Comparison of ENCODE assay signal across 15 mouse cellular contexts in genomic region chr5:64867124-64867523, GRCm38 (mm10).
DNase-seq lines count a peak whose midpoint lies in the region; ATAC-seq and TF ChIP-seq lines count a peak whose summit lies in the region.
"Had no signal": no experiment of that assay in that cellular context is flagged by ENCODE, and none has a peak within 500 bp of the region (broad histone marks: within the 10 kb centered on the region; RNA-seq: fewer than 3 reads in every experiment).

No protein-coding gene starts in this region.

- WGBS in lung, postnatal 0 days: 27% methylated on average over 9 of the region's 9 CpGs

- no peaks in the 10 kb centered on the region for H3K36me3 ChIP-seq in lung, postnatal 0 days (ENCODE audit: insufficient read depth, low read length)
- no peaks in the 10 kb centered on the region for H3K36me3 ChIP-seq in myocyte (ENCODE audit: control insufficient read depth, insufficient read depth)
- H3K36me3 ChIP-seq: embryonic facial prominence, embryonic 10.5 days; forebrain, embryonic 12.5 days; G1E; heart, embryonic 12.5 days; hindbrain, embryonic 12.5 days; limb, embryonic 10.5 days; midbrain, embryonic 10.5 days had no signal

- no peak for ATAC-seq in lung, postnatal 0 days

- no peaks in the 10 kb centered on the region for H3K9me3 ChIP-seq in lung, postnatal 0 days (ENCODE audit: low read length)
- H3K9me3 ChIP-seq: G1E; limb, embryonic 10.5 days had no signal

- peak; percentile 69 to 78 for DNase-seq in adrenal gland, adult (ENCODE audit: inconsistent age in 2 of 2, low spot score in 1 of 2)
- no peak for DNase-seq in adrenal gland, postnatal 4 days (ENCODE audit: low spot score in 2 of 2)
- peak; percentile 6 for DNase-seq in lung, postnatal 0 days (ENCODE audit: low spot score)
- DNase-seq in lung, postnatal 25 days (ENCODE audit: low spot score): no peak
- peak; percentile 20 for DNase-seq in adrenal gland, postnatal 10 days
- DNase-seq in layer of hippocampus, adult 2 months (ENCODE audit: low spot score in 2 of 2): no peak
- DNase-seq in heart, adult 8-10 months (ENCODE audit: low spot score): no peak

- TF ChIP-seq POLR2A in myocyte (IDR thresholded peaks at IDR 0.05; ENCODE audit: insufficient read length, low read depth): no peak

- H3K4me2 ChIP-seq in lung, postnatal 0 days (replicated peaks; ENCODE audit: low read depth, low read length): no peak overlapping the region
- peak overlapping the region; percentile 90 for H3K4me2 ChIP-seq in myocyte (ENCODE audit: low read depth)
- H3K4me2 ChIP-seq: forebrain, embryonic 12.5 days; heart, embryonic 12.5 days; hindbrain, embryonic 12.5 days had no signal

- H3K27me3 ChIP-seq in lung, postnatal 0 days (replicated peaks; ENCODE audit: insufficient read depth, low read length): no peaks in the 10 kb centered on the region
- H3K27me3 ChIP-seq in myocyte (ENCODE audit: control insufficient read depth, insufficient read depth, insufficient read length): no peaks in the 10 kb centered on the region
- H3K27me3 ChIP-seq: forebrain, embryonic 12.5 days; heart, embryonic 12.5 days; hindbrain, embryonic 12.5 days had no signal

- no peak overlapping the region for H3K9ac ChIP-seq in lung, postnatal 0 days (replicated peaks; ENCODE audit: low read depth)
- H3K9ac ChIP-seq: forebrain, embryonic 12.5 days; heart, embryonic 12.5 days; hindbrain, embryonic 12.5 days had no signal

- H3K4me3 ChIP-seq in lung, postnatal 0 days (ENCODE audit: low read depth, low read length): no peak overlapping the region
- H3K4me3 ChIP-seq in myocyte: no peak overlapping the region
- no peak overlapping the region for H3K4me3 ChIP-seq in layer of hippocampus, adult 2 months
- H3K4me3 ChIP-seq: embryonic facial prominence, embryonic 10.5 days; forebrain, embryonic 12.5 days; heart, embryonic 12.5 days; hindbrain, embryonic 12.5 days; limb, embryonic 10.5 days; midbrain, embryonic 10.5 days had no signal

- no peaks in the 10 kb centered on the region for H3K79me2 ChIP-seq in myocyte (ENCODE audit: control insufficient read depth, insufficient read depth)

- TF ChIP-seq CTCF in lung, postnatal 0 days (IDR thresholded peaks at IDR 0.05): no peak
- no peak for TF ChIP-seq CTCF in layer of hippocampus, adult 2 months (conservative IDR thresholded peaks at IDR 0.05)

- no peak overlapping the region for H3ac ChIP-seq in myocyte (ENCODE audit: control insufficient read depth, insufficient read length)

- peaks cover 21% of the 10 kb centered on the region for H3K4me1 ChIP-seq in lung, postnatal 0 days (ENCODE audit: insufficient read depth, low read depth, low read length)

- no peak overlapping the region for H3K27ac ChIP-seq in lung, postnatal 0 days (ENCODE audit: low read length)
- no peak overlapping the region for H3K27ac ChIP-seq in layer of hippocampus, adult 2 months
- H3K27ac ChIP-seq: forebrain, embryonic 12.5 days; hindbrain, embryonic 12.5 days had no signal

- TF ChIP-seq EP300 in lung, postnatal 0 days (IDR thresholded peaks at IDR 0.05): no peak

TF ChIP-seq in myocyte, 11 proteins besides CTCF, POLR2A, EP300 and RAD21:
- TF ChIP-seq MYOG (IDR thresholded peaks at IDR 0.05; ENCODE audit: control insufficient read depth in 1 of 3, insufficient read depth in 1 of 3, insufficient read length in 2 of 3, low read depth in 2 of 3) (no peak), USF1 (IDR thresholded peaks at IDR 0.05; ENCODE audit: low read depth) (no peak), E2F4 (IDR thresholded peaks at IDR 0.05; ENCODE audit: insufficient read depth) (no peak), REST (IDR thresholded peaks at IDR 0.05; ENCODE audit: insufficient read depth, insufficient read length) (no peak), POLR2AphosphoS2 (IDR thresholded peaks at IDR 0.05; ENCODE audit: insufficient read length, low read depth) (no peak), CEBPB (IDR thresholded peaks at IDR 0.05; ENCODE audit: insufficient read depth, poor library complexity, severe bottlenecking) (no peak), SRF (IDR thresholded peaks at IDR 0.05; ENCODE audit: control insufficient read depth, insufficient read length, low read depth) (no peak), MYOD1 (IDR thresholded peaks at IDR 0.05; ENCODE audit: control insufficient read depth in 1 of 3, insufficient read length in 2 of 3, low read depth in 2 of 3) (no peak), MAX (IDR thresholded peaks at IDR 0.05; ENCODE audit: low read depth) (no peak), TCF3 (IDR thresholded peaks at IDR 0.05; ENCODE audit: insufficient read length, low read depth) (no peak), TCF12 (IDR thresholded peaks at IDR 0.05; ENCODE audit: insufficient read depth, poor library complexity, severe bottlenecking) (no peak)

Comparison
In these comparisons a context has a peak if more than half of its experiments do, and no peak if none do; other contexts are left out.
1. DNase-seq: peak in adrenal gland, adult (2 of 2), lung, postnatal 0 days (single experiment) and adrenal gland, postnatal 10 days (single experiment); none in adrenal gland, postnatal 4 days (0 of 2), lung, postnatal 25 days (single experiment), layer of hippocampus, adult 2 months (0 of 2) and heart, adult 8-10 months (single experiment).